Mouse (Mus musculus) midbrain, embryonic 16.5 days (tissue): ENCODE results near the gene Ddx31. TPM values are rescaled to one million over a fixed set of nuclear protein-coding genes. Genes with fewer than 3 reads are reported as not detected.

ENCODE experiments used
- ATAC-seq: fragments of 200-750 bp; cut with Nextera tagmentation; 2 replicates; pipeline ENCODE4 v1.8.0; 2017; ENCODE audit warnings: moderate TSS enrichment
- H3K27ac ChIP-seq: fragments of 300-500 bp; sonication (generic); 2 replicates; pipeline ENCODE4 v1.5.1; 2014; ENCODE audit warnings: mild to moderate bottlenecking, low read length, mixed read lengths
- H3K27me3 ChIP-seq: fragments of 300-500 bp; sonication (generic); 2 replicates; pipeline ENCODE4 v1.6.1; 2014; ENCODE audit warnings: low read depth, low read length, mixed read lengths; ENCODE audit not compliant: control insufficient read depth, insufficient read depth
- H3K36me3 ChIP-seq: fragments of 300-500 bp; sonication (generic); 2 replicates; pipeline ENCODE4 v1.6.1; 2014; ENCODE audit warnings: mild to moderate bottlenecking, low read length, moderate library complexity, mixed read lengths; ENCODE audit not compliant: control insufficient read depth, insufficient read depth
- H3K4me1 ChIP-seq: fragments of 300-500 bp; sonication (generic); 2 replicates; pipeline ENCODE4 v1.6.1; 2014; ENCODE audit warnings: mild to moderate bottlenecking, low read length, mixed read lengths; ENCODE audit not compliant: control insufficient read depth, insufficient read depth
- H3K4me2 ChIP-seq: fragments of 300-500 bp; sonication (generic); 2 replicates; pipeline ENCODE4 v1.6.1; 2014; ENCODE audit warnings: mild to moderate bottlenecking, low read length, mixed read lengths
- H3K4me3 ChIP-seq: fragments of 300-500 bp; sonication (generic); 2 replicates; pipeline ENCODE4 v1.5.1; 2014; ENCODE audit warnings: low read depth, mild to moderate bottlenecking, low read length, moderate library complexity, mixed read lengths
- H3K9ac ChIP-seq: fragments of 300-500 bp; sonication (generic); 2 replicates; pipeline ENCODE4 v1.6.1; 2014; ENCODE audit warnings: low read depth, low read length, mixed read lengths
- H3K9me3 ChIP-seq: fragments of 300-500 bp; sonication (generic); replicated peaks from 2 replicates; pipeline ENCODE4 v1.6.1; 2014; ENCODE audit warnings: mild to moderate bottlenecking, low read length, mixed read lengths; ENCODE audit not compliant: control insufficient read depth, poor library complexity, severe bottlenecking
- WGBS: fragments of 180-500 bp; shearing (Covaris S2); extraction: QIAGEN DNeasy Blood & Tissue Kit; methylation state at CpG from one replicate; pipeline ENCODE4 v1.1.7; 2014; 5-methylcytosine and 5-hydroxymethylcytosine counted together
- polyA plus RNA-seq: library from polyadenylated mRNA; unstranded; fragments of >200 nt; fragmentation: Nextera tagmentation; extraction: Ambion mirVana; gene quantifications from 2 replicates; pipeline ENCODE4 v1.2.1, GENCODE M21; 2015

Ddx31 gene
- polyA plus RNA-seq, 1 experiment from 2014 or later = 10.7 TPM

DNA sequence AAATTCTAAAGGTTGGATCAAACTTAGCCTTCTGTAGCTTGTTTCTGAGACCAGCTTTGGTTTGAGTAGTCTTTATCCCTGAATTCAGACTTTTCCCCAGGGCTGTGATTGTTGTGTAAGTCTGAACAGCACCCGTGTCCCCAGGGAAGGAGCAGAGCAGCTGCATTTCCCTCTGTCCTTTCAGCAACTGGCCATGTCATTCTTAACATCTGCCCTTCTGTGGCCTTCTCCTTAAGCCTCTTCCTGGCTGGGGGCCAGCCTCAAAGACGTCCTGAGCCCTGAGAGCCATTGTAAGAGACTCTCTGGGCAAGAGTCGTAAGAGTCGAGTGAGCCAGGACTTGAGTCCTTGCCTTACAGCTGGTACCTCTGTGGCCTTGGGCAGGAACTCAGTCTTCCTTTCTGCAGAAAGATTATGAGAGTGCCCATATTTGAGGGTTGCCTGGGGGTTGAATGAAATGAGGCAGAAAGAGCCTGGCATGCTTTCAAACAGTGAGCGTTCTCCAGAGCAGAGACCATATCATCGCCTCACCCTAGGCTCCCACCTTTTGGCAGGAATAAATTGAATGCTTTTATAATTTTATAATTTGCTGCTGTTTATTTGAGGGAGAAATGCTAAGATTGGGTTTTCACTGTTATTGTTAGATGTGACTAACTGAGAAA, 42.8 kb downstream of the Ddx31 start:
- H3K4me2 ChIP-seq = no peak overlapping the region
- no peak overlapping the region for H3K4me3 ChIP-seq
- no peak overlapping the region for H3K27ac ChIP-seq
- ATAC-seq = no peak
- H3K36me3 ChIP-seq = no peaks in the 10 kb centered on the region
- no peak overlapping the region for H3K9ac ChIP-seq
- H3K9me3 ChIP-seq = no peaks in the 10 kb centered on the region
- no peaks in the 10 kb centered on the region for H3K27me3 ChIP-seq
- H3K4me1 ChIP-seq = peaks cover 10% of the 10 kb centered on the region; the same call in 1 of the 2 replicates
- WGBS = 38% methylated on average over 6 of the region's 6 CpGs

DNA sequence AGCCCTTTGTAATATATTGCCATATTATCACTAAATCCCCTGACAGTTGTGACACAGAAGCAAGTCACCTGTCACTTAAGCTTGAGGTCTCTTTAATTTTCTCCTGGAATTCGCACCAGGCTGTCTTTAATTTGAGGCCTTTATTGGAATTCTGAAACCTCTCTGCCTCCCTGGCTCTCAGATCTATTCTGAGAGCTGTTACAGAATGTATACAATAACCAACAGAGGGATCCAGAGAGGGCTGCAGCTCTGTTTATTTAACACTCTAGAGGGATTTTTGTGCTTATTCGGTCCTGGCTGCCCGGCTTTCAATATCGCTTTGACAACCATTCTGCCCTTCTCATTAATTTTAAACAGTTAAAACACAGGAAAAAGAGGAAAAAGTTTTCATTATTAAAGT, 44.7 kb downstream of the Ddx31 start:
- H3K27ac ChIP-seq = no peak overlapping the region
- H3K9me3 ChIP-seq = no peaks in the 10 kb centered on the region
- H3K36me3 ChIP-seq = peaks cover 4% of the 10 kb centered on the region; the same call in 1 of the 2 replicates
- H3K4me2 ChIP-seq = no peak overlapping the region
- H3K27me3 ChIP-seq = no peaks in the 10 kb centered on the region
- ATAC-seq = no peak; the same call in 1 of the 2 replicates
- no peak overlapping the region for H3K4me3 ChIP-seq
- H3K9ac ChIP-seq = no peak overlapping the region
- peaks cover 10% of the 10 kb centered on the region; the same call in 1 of the 2 replicates for H3K4me1 ChIP-seq
- 28% methylated on average over 4 of the region's 4 CpGs for WGBS

DNA sequence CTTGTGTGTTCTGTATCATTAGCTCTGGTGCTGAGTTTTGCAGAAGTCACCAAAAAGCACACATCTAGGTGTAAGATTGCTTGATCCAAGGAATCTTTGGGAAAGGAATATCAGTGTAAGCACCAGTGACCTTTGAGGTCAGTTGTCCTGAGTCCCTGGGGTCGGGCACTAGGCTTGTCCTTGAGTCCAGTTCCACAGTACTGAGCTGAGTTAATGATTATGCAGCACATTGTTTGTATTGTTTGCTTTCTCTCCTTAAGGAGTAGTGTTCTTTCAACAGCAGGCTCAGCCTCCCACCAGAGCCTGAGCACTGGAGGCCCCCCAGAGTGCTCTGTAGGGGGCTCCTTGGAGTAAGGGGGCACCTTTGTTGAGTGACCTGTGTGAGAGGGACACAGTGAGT, 52.6 kb downstream of the Ddx31 start:
- no peak overlapping the region for H3K27ac ChIP-seq
- H3K4me2 ChIP-seq = no peak overlapping the region
- H3K27me3 ChIP-seq = no peaks in the 10 kb centered on the region; the same call in 1 of the 2 replicates
- no peaks in the 10 kb centered on the region for H3K9me3 ChIP-seq
- peaks cover 2% of the 10 kb centered on the region; the same call in 1 of the 2 replicates for H3K4me1 ChIP-seq
- peaks cover 4% of the 10 kb centered on the region; the same call in 1 of the 2 replicates for H3K36me3 ChIP-seq
- no peak overlapping the region for H3K4me3 ChIP-seq
- no peak overlapping the region for H3K9ac ChIP-seq
- no peak for ATAC-seq
- WGBS = 13% methylated on average over 1 of the region's 1 CpGs

DNA sequence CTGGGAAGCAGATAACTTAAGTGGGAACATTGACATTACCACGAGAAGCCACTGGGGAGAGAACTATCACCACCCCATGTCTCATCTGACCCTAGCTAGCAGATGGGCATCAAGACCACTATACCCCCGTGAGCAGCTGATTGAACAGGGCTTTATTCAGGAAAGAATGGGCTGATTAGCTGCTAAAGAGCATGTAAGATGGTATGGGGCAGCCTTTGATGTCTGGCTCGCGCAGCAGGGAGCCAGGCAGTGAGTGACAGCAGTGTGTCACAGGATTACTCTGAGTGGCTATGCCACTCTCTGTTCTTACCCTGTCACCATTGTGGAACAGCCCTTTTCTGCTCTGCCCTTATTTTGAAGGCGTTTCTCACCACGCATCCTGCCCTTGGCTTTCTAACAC, 53.3 kb downstream of the Ddx31 start:
- Histone ChIP-seq H3K9ac (no peak overlapping the region), H3K27ac (no peak overlapping the region), H3K4me1 (peaks cover 2% of the 10 kb centered on the region; the same call in 1 of the 2 replicates), H3K9me3 (no peaks in the 10 kb centered on the region), H3K4me3 (no peak overlapping the region), H3K27me3 (no peaks in the 10 kb centered on the region; the same call in 1 of the 2 replicates), H3K4me2 (no peak overlapping the region), H3K36me3 (peaks cover 4% of the 10 kb centered on the region; the same call in 1 of the 2 replicates)
- ATAC-seq = 0 out of 2 replicates have a peak, but pooled peaks have one; percentile 36
- WGBS = 12% methylated on average over 6 of the region's 6 CpGs

DNA sequence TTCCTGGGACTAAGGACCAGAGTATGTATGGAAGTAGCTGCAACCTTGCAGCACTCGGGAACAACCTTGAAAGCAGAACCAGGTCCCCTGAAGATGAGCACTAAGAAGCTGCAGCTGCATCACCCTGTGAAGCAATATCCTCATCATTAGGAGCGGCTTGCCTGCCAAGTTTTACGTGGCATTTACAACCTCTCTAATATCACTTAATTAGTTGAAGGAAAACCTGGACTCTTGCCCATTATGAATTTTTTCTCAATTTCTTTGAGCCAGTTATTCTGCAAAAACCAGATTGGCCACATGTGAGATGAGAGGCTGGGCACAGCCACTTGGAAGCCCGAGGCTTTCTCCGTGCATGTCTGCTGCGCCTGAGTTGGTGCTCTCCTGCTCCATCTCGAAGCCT, 55.7 kb downstream of the Ddx31 start:
- WGBS = 87% methylated on average over 7 of the region's 7 CpGs
- no peak for ATAC-seq

DNA sequence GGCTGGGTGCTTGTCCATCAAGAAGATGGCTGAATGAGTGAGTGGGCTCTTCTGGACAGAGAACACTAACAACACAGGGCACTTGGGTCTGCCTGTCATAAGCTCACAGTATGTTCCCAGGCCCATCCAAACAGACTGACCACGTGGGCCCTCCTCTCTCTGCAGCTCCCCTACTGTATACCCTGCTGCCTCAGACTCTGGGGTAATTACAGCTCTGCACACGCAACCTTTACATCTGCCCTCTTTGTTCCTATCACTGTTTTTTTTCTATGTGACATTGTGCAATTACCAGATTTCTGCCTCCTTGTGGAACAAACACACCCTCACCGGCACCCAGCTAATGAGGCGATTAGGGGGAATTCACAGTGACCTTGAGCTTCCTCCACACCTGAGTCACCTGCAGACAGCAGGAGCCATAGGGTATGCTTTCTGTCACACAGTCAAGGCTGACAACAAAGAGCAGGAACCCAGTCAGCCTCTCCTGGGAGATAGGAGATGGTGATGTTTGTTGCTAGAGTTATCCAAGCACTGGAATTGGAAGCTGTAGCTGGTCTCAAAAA, 57.2 kb downstream of the Ddx31 start:
- 63% methylated on average over 4 of the region's 4 CpGs for WGBS
- Histone ChIP-seq H3K9ac (no peak overlapping the region), H3K36me3 (0 out of 2 replicates have a peak, but pooled peaks cover 3% of the 10 kb centered on the region), H3K4me2 (no peak overlapping the region), H3K27me3 (peaks cover 9% of the 10 kb centered on the region), H3K4me3 (no peak overlapping the region), H3K4me1 (peaks cover 2% of the 10 kb centered on the region; the same call in 1 of the 2 replicates), H3K9me3 (no peaks in the 10 kb centered on the region), H3K27ac (no peak overlapping the region)
- ATAC-seq = no peak

More for the DNA sequence above, 55.7 kb downstream of the Ddx31 start:
- Histone ChIP-seq H3K27ac (no peak overlapping the region), H3K4me2 (no peak overlapping the region), H3K27me3 (peaks cover 7% of the 10 kb centered on the region), H3K4me1 (peaks cover 2% of the 10 kb centered on the region; the same call in 1 of the 2 replicates), H3K36me3 (0 out of 2 replicates have a peak, but pooled peaks cover 3% of the 10 kb centered on the region), H3K9ac (no peak overlapping the region), H3K4me3 (no peak overlapping the region), H3K9me3 (no peaks in the 10 kb centered on the region)

DNA sequence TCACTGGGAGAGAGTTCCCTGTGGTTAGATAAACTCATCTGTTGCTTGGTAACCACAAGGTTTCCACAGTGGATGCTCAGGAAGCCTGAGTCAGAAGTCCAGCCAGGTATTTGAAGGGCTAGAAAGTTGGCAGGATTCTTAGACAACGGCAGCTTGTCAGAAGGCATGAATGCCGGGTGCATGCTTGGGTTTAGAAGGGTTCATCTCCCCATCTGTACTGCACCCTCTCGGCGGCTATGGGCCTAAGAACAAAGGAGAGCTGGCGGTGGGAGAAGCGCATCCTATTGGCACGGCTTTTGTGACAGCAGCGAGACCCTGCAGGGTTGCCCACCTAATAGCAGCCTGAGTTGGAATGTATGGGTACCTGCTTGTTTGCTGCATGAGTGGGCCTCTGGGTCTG, 62.1 kb downstream of the Ddx31 start:
- H3K36me3 ChIP-seq = peaks cover 6% of the 10 kb centered on the region; the same call in 1 of the 2 replicates
- no peak overlapping the region for H3K9ac ChIP-seq
- H3K4me3 ChIP-seq = no peak overlapping the region
- no peak overlapping the region for H3K4me2 ChIP-seq
- H3K27ac ChIP-seq = no peak overlapping the region
- no peaks in the 10 kb centered on the region for H3K9me3 ChIP-seq
- H3K4me1 ChIP-seq = no peaks in the 10 kb centered on the region; the same call in 1 of the 2 replicates
- no peak for ATAC-seq
- 80% methylated on average over 8 of the region's 8 CpGs for WGBS
- peaks cover 36% of the 10 kb centered on the region for H3K27me3 ChIP-seq

DNA sequence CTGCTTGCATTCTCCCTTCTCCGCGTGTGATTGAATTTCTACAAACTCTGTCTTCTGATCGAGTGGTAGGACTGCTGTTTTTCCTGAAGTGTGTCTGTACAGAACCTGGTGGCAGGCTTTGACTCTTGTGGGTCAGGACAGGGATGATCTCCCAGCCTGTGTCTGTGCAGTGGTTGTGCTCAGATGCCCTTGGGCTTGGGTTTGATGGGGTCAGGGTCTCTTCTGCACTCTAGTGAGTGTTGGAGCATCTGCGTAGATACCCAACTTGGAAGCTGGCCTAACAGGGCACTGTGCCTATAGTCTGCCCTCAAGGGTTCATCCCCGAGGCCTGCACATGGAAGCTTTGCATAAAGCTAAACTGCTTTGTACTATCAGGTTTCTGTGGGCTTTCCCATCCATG, 63.7 kb downstream of the Ddx31 start:
- no peak overlapping the region for H3K4me2 ChIP-seq
- H3K9ac ChIP-seq = no peak overlapping the region
- no peak for ATAC-seq
- peaks cover 6% of the 10 kb centered on the region; the same call in 1 of the 2 replicates for H3K36me3 ChIP-seq
- H3K9me3 ChIP-seq = no peaks in the 10 kb centered on the region
- H3K27ac ChIP-seq = 0 out of 2 replicates have a peak overlapping the region, but pooled peaks have one; percentile 18
- H3K4me3 ChIP-seq = no peak overlapping the region
- peaks cover 49% of the 10 kb centered on the region for H3K27me3 ChIP-seq
- H3K4me1 ChIP-seq = peaks cover 12% of the 10 kb centered on the region
- 75% methylated on average over 5 of the region's 5 CpGs for WGBS

DNA sequence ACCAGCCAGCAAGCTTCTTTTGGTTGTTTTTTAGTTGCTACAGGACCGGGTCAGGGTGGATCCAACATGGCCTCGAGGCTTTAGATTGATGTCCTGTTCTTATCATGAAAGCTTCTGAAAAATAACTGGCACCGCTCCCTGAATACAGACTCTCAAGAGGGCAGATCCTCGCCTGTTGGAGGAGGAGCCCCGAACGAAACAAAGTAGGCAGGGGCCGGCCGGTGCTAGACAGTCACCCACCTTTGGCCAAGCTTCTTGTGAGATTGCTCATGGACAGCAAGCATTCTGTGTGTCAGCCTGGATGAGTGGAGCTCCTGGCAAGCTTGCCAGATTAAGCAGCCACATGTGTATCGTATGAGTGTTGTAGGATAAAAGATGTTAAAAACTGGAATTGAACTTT, 64.6 kb downstream of the Ddx31 start:
- no peak overlapping the region for H3K27ac ChIP-seq
- ATAC-seq = no peak
- WGBS = 56% methylated on average over 9 of the region's 9 CpGs

More for the DNA sequence above, 64.6 kb downstream of the Ddx31 start:
- Histone ChIP-seq H3K4me1 (peaks cover 18% of the 10 kb centered on the region), H3K9ac (no peak overlapping the region), H3K27me3 (peaks cover 54% of the 10 kb centered on the region), H3K9me3 (no peaks in the 10 kb centered on the region), H3K4me3 (no peak overlapping the region), H3K4me2 (no peak overlapping the region), H3K36me3 (peaks cover 6% of the 10 kb centered on the region; the same call in 1 of the 2 replicates)
